Mouse (Mus musculus) liver, embryonic 16.5 days (tissue): ENCODE data around the gene Dhrs3. TPM values are rescaled to one million over a fixed set of nuclear protein-coding genes. Genes with fewer than 3 reads are reported as not detected.

Experiments used
- ATAC-seq: fragments of 200-750 bp; cut with Nextera tagmentation; 2 replicates; pipeline ENCODE4 v1.8.0; 2017; ENCODE audit warnings: low read depth, mild to moderate bottlenecking, moderate number of reproducible peaks, moderate library complexity
- H3K27ac ChIP-seq: fragments of 300-500 bp; sonication (generic); 2 replicates; pipeline ENCODE4 v1.5.1; 2014; ENCODE audit warnings: mild to moderate bottlenecking, low read length
- H3K27me3 ChIP-seq: fragments of 300-500 bp; sonication (generic); 2 replicates; pipeline ENCODE4 v1.6.1; 2014; ENCODE audit warnings: low read depth, low read length, mixed read lengths; ENCODE audit not compliant: control insufficient read depth, insufficient read depth
- H3K36me3 ChIP-seq: fragments of 300-500 bp; sonication (generic); 2 replicates; pipeline ENCODE4 v1.6.1; 2014; ENCODE audit warnings: mild to moderate bottlenecking; ENCODE audit not compliant: control insufficient read depth, insufficient read depth
- H3K4me1 ChIP-seq: fragments of 300-500 bp; sonication (generic); 2 replicates; pipeline ENCODE4 v1.6.1; 2014; ENCODE audit warnings: low read depth, low read length, mixed read lengths; ENCODE audit not compliant: control insufficient read depth
- H3K4me2 ChIP-seq: fragments of 300-500 bp; sonication (generic); 2 replicates; pipeline ENCODE4 v1.6.1; 2014; ENCODE audit warnings: low read depth, low read length, mixed read lengths
- H3K4me3 ChIP-seq: fragments of 300-500 bp; sonication (generic); 2 replicates; pipeline ENCODE4 v1.5.1; 2014; ENCODE audit warnings: low read depth, mild to moderate bottlenecking, low read length
- H3K9ac ChIP-seq: fragments of 300-500 bp; sonication (generic); 2 replicates; pipeline ENCODE4 v1.6.1; 2014; ENCODE audit warnings: low read depth, low read length
- H3K9me3 ChIP-seq: fragments of 300-500 bp; sonication (generic); replicated peaks from 2 replicates; pipeline ENCODE4 v1.6.1; 2016; ENCODE audit warnings: low read length; ENCODE audit not compliant: control insufficient read depth
- WGBS: fragments of 180-500 bp; shearing (Covaris S2); extraction: QIAGEN DNeasy Blood & Tissue Kit; methylation state at CpG from one replicate; pipeline ENCODE4 v1.1.7; 2014; ENCODE audit not compliant: insufficient replicate concordance; 5-methylcytosine and 5-hydroxymethylcytosine counted together
- polyA plus RNA-seq: library from polyadenylated mRNA; unstranded; fragments of >200 nt; fragmentation: Nextera tagmentation; extraction: Ambion mirVana; gene quantifications from 2 replicates; pipeline ENCODE4 v1.2.1, GENCODE M21; 2015

Dhrs3 gene
- polyA plus RNA-seq, 1 experiment from 2014 or later: 39.2 TPM

DNA sequence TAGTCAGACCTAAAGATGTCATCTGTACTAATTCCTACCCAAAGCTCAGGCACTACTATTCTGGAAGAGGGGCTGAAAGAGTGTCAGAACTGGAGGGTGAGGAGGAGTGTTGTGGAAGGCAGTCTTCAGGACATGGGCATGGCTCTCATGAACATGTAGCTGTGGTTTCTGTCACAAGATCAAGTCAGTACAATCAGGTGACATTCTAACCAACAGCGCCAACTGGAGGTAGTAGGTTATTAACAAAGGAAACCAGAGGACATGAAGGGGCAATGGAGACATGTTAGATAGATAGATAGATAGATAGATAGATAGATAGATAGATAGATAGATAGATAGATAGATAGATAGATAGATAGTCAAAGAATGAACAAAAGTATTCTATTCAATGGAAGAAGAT lies 60.8 kb downstream of the Dhrs3 start:
- H3K27ac ChIP-seq: no peak overlapping the region
- no peak overlapping the region for H3K9ac ChIP-seq
- H3K36me3 ChIP-seq: no peaks in the 10 kb centered on the region
- WGBS: 79% methylated on average over 1 of the region's 1 CpGs
- ATAC-seq: no peak
- no peak overlapping the region for H3K4me2 ChIP-seq
- no peak overlapping the region for H3K4me3 ChIP-seq
- peaks cover 33% of the 10 kb centered on the region for H3K4me1 ChIP-seq
- H3K27me3 ChIP-seq: no peaks in the 10 kb centered on the region
- H3K9me3 ChIP-seq: no peaks in the 10 kb centered on the region

DNA sequence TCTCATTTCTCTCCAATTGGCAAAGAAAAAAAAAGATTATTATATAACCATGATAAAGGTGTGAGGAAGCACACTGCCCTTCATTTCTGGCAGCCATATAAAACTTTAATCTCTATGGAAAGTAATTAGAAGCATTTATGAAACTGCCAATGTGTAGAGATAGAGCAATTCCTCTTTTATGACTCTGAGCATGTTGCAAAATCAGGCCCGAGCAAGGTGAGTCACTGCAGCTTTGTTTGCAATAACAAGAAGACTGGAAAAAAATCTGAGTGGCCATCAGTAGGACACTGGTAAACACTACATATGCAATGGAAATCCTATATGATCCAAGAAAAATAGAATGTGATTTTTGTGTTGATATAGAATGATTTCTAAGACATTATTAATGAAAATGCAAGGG lies 63.2 kb downstream of the Dhrs3 start:
- Histone ChIP-seq H3K36me3 (no peaks in the 10 kb centered on the region), H3K4me2 (no peak overlapping the region), H3K27ac (no peak overlapping the region), H3K4me1 (peaks cover 8% of the 10 kb centered on the region), H3K27me3 (no peaks in the 10 kb centered on the region), H3K9me3 (no peaks in the 10 kb centered on the region), H3K4me3 (no peak overlapping the region), H3K9ac (no peak overlapping the region)
- ATAC-seq: no peak
- 41% methylated on average over 1 of the region's 1 CpGs for WGBS

DNA sequence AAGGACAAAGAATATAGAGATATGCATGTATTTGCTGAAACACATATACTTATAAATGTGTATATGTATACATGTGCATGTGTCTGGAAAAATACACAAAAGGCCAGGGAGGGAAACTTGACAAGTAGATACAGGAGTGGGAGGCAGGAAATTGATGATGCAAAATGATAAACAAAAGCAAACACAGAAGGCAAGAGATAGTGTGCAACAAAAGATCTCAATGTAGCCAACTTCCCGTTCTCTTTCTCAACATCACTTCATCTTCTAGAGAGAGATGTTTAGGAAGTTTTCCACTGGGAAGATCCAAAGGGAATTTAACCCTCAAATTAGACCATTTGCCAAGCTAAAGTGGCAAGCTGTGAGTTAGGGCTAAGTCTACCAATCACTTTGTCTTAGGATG lies 63.7 kb downstream of the Dhrs3 start:
- peaks cover 6% of the 10 kb centered on the region for H3K4me1 ChIP-seq
- no peak overlapping the region for H3K4me3 ChIP-seq
- no peak overlapping the region for H3K9ac ChIP-seq
- H3K27me3 ChIP-seq: no peaks in the 10 kb centered on the region
- H3K9me3 ChIP-seq: no peaks in the 10 kb centered on the region
- 17% methylated on average over 1 of the region's 1 CpGs for WGBS
- ATAC-seq: no peak
- H3K4me2 ChIP-seq: no peak overlapping the region
- H3K27ac ChIP-seq: no peak overlapping the region
- H3K36me3 ChIP-seq: no peaks in the 10 kb centered on the region

DNA sequence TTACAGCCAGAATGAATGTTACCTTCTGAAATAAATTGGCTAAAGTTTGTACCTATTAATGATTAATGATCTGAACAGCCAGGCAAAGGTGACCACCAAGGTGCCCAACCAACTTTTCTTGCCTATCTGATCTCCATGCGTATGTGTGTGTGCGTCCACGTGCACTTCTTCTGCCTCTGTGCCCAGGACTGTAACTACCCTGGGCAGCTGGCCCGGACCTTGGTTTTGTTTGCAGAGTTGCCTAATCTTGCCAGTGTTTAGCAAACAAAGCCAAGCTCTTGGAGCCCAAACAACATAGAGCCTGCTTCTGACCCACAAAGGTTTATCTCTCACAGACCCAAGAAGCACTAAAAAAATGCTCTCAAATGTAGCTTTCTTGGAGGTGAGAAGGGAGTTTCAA lies 64.6 kb downstream of the Dhrs3 start:
- ATAC-seq: peak; percentile 75
- peak overlapping the region; percentile 80 for H3K27ac ChIP-seq

DNA sequence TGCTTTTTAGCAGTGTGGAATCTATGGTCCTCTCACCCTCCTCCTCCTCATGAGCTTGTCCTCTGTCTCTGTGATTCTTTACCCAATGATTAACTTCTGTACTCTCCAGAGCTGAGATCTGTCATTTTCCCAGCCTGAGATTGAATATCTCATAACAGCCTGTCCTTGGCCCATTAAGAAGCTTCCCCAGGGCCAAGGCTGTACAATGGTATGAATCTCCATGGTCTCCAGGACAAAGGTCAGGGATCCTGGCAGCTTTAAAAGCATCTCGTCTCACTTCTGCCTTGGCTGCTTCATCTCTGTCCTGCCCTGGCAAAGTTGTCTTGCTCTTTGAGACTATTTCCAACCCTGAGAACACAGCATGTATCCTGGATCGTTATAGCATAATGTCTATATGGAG lies 65.1 kb downstream of the Dhrs3 start:
- 0 out of 2 replicates have a peak, but pooled peaks have one; percentile 1 for ATAC-seq
- WGBS: 55% methylated on average over 2 of the region's 2 CpGs
- peak overlapping the region; percentile 80 for H3K27ac ChIP-seq

More for the DNA sequence above, 64.6 kb downstream of the Dhrs3 start:
- no peak overlapping the region for H3K4me2 ChIP-seq
- no peaks in the 10 kb centered on the region for H3K27me3 ChIP-seq
- peaks cover 6% of the 10 kb centered on the region for H3K4me1 ChIP-seq
- H3K4me3 ChIP-seq: no peak overlapping the region
- no peaks in the 10 kb centered on the region for H3K9me3 ChIP-seq
- no peak overlapping the region for H3K9ac ChIP-seq
- 58% methylated on average over 4 of the region's 4 CpGs for WGBS
- no peaks in the 10 kb centered on the region for H3K36me3 ChIP-seq

DNA sequence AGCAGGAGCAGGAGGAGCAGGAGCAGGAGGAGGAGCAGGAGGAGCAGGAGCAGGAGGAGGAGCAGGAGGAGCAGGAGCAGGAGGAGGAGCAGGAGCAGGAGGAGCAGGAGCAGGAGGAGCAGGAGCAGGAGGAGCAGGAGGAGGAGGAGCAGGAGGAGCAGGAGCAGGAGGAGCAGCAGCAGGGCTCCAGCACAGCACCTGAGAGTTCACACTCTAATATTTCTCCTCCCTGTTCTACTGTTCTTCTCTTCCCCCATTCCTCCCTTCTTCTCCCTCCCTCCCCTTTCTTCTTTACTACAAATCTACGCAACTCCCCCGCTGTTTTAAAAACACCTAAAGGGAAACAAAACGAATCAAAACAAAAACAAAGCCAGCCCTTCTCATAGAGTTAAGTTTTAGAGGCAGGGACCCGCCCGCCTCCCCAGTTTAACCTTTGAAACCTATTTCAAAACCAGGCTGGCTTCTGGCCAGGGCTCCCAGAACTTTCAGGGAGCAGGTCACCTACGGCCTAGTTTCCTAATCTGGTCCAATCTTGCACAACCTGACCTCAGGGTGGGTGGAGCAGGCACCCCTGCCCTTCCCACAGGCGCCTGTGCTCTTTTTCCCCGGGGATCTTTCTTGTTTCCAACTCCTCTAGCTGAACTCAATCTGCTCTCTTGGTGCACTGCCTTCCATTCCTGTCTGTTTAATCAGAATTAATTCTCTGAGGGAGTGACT lies 67.7 kb downstream of the Dhrs3 start:
- Histone ChIP-seq H3K4me2 (peak overlapping the region; percentile 26; the same call in 1 of the 2 replicates), H3K27me3 (no peaks in the 10 kb centered on the region), H3K9me3 (no peaks in the 10 kb centered on the region), H3K4me1 (peaks cover 6% of the 10 kb centered on the region), H3K36me3 (no peaks in the 10 kb centered on the region), H3K4me3 (no peak overlapping the region), H3K27ac (peak overlapping the region; percentile 75), H3K9ac (no peak overlapping the region)
- WGBS: 43% methylated on average over 8 of the region's 8 CpGs
- peak; percentile 79 for ATAC-seq

More for the DNA sequence above, 65.1 kb downstream of the Dhrs3 start:
- Histone ChIP-seq H3K36me3 (no peaks in the 10 kb centered on the region), H3K9ac (no peak overlapping the region), H3K4me2 (no peak overlapping the region), H3K4me1 (peaks cover 6% of the 10 kb centered on the region), H3K9me3 (no peaks in the 10 kb centered on the region), H3K27me3 (no peaks in the 10 kb centered on the region), H3K4me3 (no peak overlapping the region)

DNA sequence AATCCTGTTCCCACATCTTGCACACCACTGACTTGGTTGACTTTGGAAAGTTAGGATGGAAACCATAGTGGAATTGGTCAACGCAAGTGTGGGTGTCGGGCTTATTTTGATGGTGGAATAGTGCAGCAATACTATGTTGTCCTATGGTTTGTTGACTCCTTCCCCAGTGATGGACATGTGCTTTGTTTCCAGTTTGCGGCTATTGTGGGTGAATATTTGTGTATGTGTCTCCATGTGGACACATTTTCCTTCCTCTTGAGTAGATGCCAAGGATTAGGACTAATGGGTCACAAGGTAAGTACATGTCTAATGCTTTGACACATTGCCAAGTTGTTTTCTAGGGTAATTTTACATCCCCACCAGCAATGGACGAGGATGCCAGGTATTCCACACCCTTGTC lies 68.6 kb downstream of the Dhrs3 start:
- ATAC-seq: no peak
- Histone ChIP-seq H3K4me1 (peaks cover 5% of the 10 kb centered on the region), H3K9me3 (no peaks in the 10 kb centered on the region), H3K9ac (no peak overlapping the region), H3K4me3 (no peak overlapping the region), H3K4me2 (peak overlapping the region; percentile 26; the same call in 1 of the 2 replicates), H3K27ac (peak overlapping the region; percentile 75), H3K36me3 (no peaks in the 10 kb centered on the region), H3K27me3 (no peaks in the 10 kb centered on the region)
- 69% methylated on average over 4 of the region's 4 CpGs for WGBS

DNA sequence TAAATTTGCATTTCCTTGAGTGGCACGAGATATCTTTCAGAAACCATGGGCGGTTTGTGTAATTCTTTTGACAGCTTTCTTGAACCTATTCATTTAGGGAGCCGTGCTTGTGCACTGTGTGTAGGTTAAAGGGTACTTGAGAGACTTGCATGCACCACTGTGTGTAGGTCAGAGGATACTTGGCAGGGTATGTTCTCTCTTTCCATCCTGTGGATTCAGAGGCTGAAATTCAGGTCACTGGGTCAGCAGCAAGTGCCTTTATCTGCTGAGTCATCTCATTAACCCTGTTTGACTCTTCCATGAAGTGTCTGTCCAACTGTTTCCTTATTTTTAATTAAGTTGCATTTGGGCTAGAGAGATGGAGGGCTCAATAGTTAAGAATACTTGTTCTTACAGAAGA lies 69.1 kb downstream of the Dhrs3 start:
- Histone ChIP-seq H3K4me3 (no peak overlapping the region), H3K9ac (no peak overlapping the region), H3K27me3 (no peaks in the 10 kb centered on the region), H3K27ac (no peak overlapping the region), H3K4me1 (peaks cover 3% of the 10 kb centered on the region; the same call in 1 of the 2 replicates), H3K9me3 (no peaks in the 10 kb centered on the region), H3K36me3 (no peaks in the 10 kb centered on the region), H3K4me2 (no peak overlapping the region)
- ATAC-seq: no peak; the same call in 1 of the 2 replicates
- 69% methylated on average over 3 of the region's 3 CpGs for WGBS

DNA sequence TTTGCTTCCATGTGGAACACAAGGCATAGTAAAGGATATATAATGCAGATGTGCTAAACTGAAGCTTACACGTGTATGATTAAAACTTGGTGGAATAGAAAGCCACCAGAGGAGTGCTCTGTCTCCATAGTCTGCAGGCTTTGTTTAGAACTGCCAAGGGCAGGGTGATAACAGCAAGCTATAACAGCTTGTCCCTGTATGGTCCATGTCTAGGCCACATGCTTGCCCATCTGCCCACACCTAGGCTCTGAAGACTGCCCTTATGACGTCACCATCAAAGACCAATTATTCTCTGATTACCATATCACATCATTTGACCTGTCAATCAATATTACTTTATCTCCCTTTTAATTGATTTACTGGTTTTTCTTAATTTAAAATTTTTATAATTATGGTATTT lies 72.6 kb downstream of the Dhrs3 start:
- Histone ChIP-seq H3K36me3 (no peaks in the 10 kb centered on the region; the same call in 1 of the 2 replicates), H3K27ac (no peak overlapping the region), H3K4me2 (no peak overlapping the region), H3K9me3 (no peaks in the 10 kb centered on the region), H3K4me3 (no peak overlapping the region), H3K27me3 (no peaks in the 10 kb centered on the region), H3K9ac (no peak overlapping the region), H3K4me1 (no peaks in the 10 kb centered on the region)
- ATAC-seq: no peak
- 71% methylated on average over 2 of the region's 2 CpGs for WGBS
